Mouse (Mus musculus) liver, adult 2 months (tissue): ENCODE measurements around the gene Sacs. TPM values are rescaled to one million over a fixed set of nuclear protein-coding genes. Genes with fewer than 3 reads are reported as not detected.
A peak's percentile ranks its signal among the peaks of the same experiment; 100 is the strongest.

ENCODE experiments used
- DNase-seq: peaks from one replicate; pipeline ENCODE4 v3.0.0-alpha.2; 2011; ENCODE audit warnings: low read depth, low spot score; ENCODE audit errors: extremely low read depth
- H3K27ac ChIP-seq: fragments of 200-500 bp; replicated peaks from 2 replicates; pipeline ENCODE4 v1.5.1; 2012; ENCODE audit warnings: low read depth, mild to moderate bottlenecking, control low read depth, inconsistent platforms, low read length; ENCODE audit not compliant: insufficient read depth
- H3K27me3 ChIP-seq: fragments of 200-500 bp; 2 replicates; pipeline ENCODE4 v1.6.1; 2012; ENCODE audit warnings: mild to moderate bottlenecking, moderate library complexity, low read length, inconsistent platforms; ENCODE audit not compliant: control insufficient read depth, insufficient read depth
- H3K36me3 ChIP-seq: fragments of 200-500 bp; 2 replicates; pipeline ENCODE4 v1.6.1; 2012; ENCODE audit warnings: low read length, inconsistent platforms; ENCODE audit not compliant: control insufficient read depth, insufficient read depth
- H3K4me1 ChIP-seq: fragments of 200-500 bp; 2 replicates; pipeline ENCODE4 v1.6.1; 2011; ENCODE audit warnings: low read length; ENCODE audit not compliant: control insufficient read depth, insufficient read depth
- H3K4me3 ChIP-seq: fragments of 200-500 bp; 2 replicates; pipeline ENCODE4 v1.5.1; 2011; ENCODE audit warnings: low read depth, mild to moderate bottlenecking, control low read depth, low read length, moderate library complexity; ENCODE audit not compliant: insufficient read depth
- H3K79me2 ChIP-seq: fragments of 200-500 bp; 2 replicates; pipeline ENCODE4 v1.6.1; 2012; ENCODE audit warnings: inconsistent platforms, mild to moderate bottlenecking, low read length, moderate library complexity; ENCODE audit not compliant: control insufficient read depth, insufficient read depth
- H3K9ac ChIP-seq: fragments of 200-500 bp; 2 replicates; pipeline ENCODE4 v1.6.1; 2012; ENCODE audit warnings: low read depth, mild to moderate bottlenecking, control low read depth, inconsistent platforms, low read length
- CTCF ChIP-seq: fragments of 200-500 bp; IDR thresholded peaks from 2 replicates; pipeline ENCODE4 v1.5.1; 2011; ENCODE audit warnings: low read depth, low read length, control low read depth
- POLR2A ChIP-seq: fragments of 200-500 bp; IDR thresholded peaks from 2 replicates; pipeline ENCODE4 v1.6.1; 2011; ENCODE audit warnings: low read length, control low read depth; ENCODE audit not compliant: insufficient read depth; ENCODE audit errors: extremely low read depth
- WGBS: fragments of 180-500 bp; shearing (Covaris S2); methylation state at CpG from one replicate; pipeline ENCODE4 v1.1.7; 2018; 5-methylcytosine and 5-hydroxymethylcytosine counted together
- polyA plus RNA-seq: library from polyadenylated mRNA; depleted of rRNA; stranded (reverse); fragments of >200 nt; gene quantifications from 2 replicates; pipeline ENCODE4 v1.2.3, GENCODE M21; 2012; rRNA removed
- total RNA-seq: library from RNA; depleted of rRNA; stranded (reverse); fragments of >200 nt; gene quantifications from 2 replicates; pipeline ENCODE4 v1.2.3, GENCODE M21; 2014; rRNA removed

The Sacs gene
- total RNA-seq (1.8 and 2.1 TPM in 2 replicates), polyA plus RNA-seq (0.06 and 0.10 TPM in 2 replicates)

GRCm38 (mm10) chr14:61137994-61138726, at the start of gene Sacs:
Sacs (plus strand) TSS chr14:61138457.
- no peak within 1 kb of the TSS for H3K27ac ChIP-seq
- no peaks in the 10 kb centered on the region for H3K79me2 ChIP-seq
- H3K27me3 ChIP-seq = peaks cover 4% of the 10 kb centered on the region; the same call in 1 of the 2 replicates
- peak within 1 kb of the TSS; percentile 10; the same call in 1 of the 2 replicates for H3K4me3 ChIP-seq
- no peak for DNase-seq
- H3K9ac ChIP-seq = 0 out of 2 replicates have a peak within 1 kb of the TSS, but pooled peaks have one; percentile 8
- H3K4me1 ChIP-seq = peaks cover 2% of the 10 kb centered on the region; the same call in 1 of the 2 replicates
- WGBS = 16% methylated on average over 23 of the region's 23 CpGs
- TF ChIP-seq CTCF = no peak
- no peak for TF ChIP-seq POLR2A
- H3K36me3 ChIP-seq = no peaks in the 10 kb centered on the region

GRCm38 (mm10) chr14:61090955-61091354, 47.3 kb upstream of the Sacs start:
- no peak for DNase-seq
- H3K27me3 ChIP-seq = no peaks in the 10 kb centered on the region
- no peak overlapping the region for H3K27ac ChIP-seq
- no peak overlapping the region for H3K9ac ChIP-seq
- H3K79me2 ChIP-seq = no peaks in the 10 kb centered on the region
- H3K36me3 ChIP-seq = no peaks in the 10 kb centered on the region
- no peak overlapping the region for H3K4me3 ChIP-seq
- H3K4me1 ChIP-seq = no peaks in the 10 kb centered on the region
- WGBS = 87% methylated on average over 5 of the region's 5 CpGs
- TF ChIP-seq POLR2A (no peak), CTCF (no peak)

DNA sequence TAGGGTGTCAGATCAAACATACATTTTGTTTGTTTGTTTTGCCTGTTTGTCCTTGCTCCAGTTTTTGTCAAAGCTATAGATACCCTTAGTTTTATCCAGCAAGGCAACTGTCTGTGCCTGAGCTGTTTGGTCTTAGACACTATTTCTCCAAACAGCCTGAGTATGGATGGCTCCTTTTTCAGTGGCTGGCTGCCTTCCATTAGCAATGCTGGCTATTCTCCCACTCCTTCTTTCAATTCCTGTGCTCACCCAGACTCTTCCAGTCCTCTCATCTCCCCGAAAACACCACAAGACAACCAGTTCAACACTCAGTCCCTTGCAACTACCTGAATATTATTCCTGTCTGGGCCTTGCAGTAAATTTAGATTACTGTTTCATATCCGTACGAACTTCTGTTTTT, 46.2 kb upstream of the Sacs start:
- Histone ChIP-seq H3K79me2 (no peaks in the 10 kb centered on the region), H3K4me3 (no peak overlapping the region), H3K36me3 (no peaks in the 10 kb centered on the region), H3K27me3 (no peaks in the 10 kb centered on the region), H3K27ac (no peak overlapping the region), H3K4me1 (no peaks in the 10 kb centered on the region), H3K9ac (no peak overlapping the region)
- WGBS = 86% methylated on average over 3 of the region's 3 CpGs
- DNase-seq = no peak
- no peak for TF ChIP-seq POLR2A
- TF ChIP-seq CTCF = no peak

DNA sequence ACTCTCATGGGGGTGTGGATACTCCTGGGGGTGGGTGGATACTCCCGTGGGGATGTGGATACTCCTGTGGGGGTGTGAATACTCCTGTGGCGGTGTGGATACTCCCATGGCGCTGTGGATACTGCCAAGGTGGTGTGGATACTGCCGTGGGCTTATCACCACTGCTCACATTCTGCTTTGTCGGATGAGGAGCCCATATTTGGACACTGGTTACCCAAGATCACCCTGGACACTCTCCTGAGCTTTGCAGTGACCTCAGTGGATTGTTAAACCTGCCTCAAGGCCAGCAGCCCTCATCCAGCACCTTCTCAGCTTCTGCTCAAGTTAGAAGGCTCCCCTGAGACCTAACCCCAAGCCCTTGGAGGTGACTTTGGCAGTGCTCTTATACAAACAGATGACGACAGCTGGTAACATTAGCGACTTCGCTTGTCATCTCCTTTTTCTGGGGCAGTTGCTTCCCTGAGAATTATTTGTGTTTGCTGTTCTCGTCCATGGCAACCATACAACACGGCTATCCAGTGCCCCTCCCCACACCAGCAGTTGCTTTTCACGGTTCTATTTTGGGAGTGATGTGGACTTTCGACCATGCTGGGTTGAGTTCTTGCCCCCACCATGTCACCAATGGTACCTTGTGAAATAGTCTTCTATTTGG, 40.2 kb upstream of the Sacs start:
- TF ChIP-seq CTCF (no peak), POLR2A (no peak)
- no peaks in the 10 kb centered on the region for H3K27me3 ChIP-seq
- 28% methylated on average over 12 of the region's 12 CpGs for WGBS
- no peak overlapping the region for H3K9ac ChIP-seq
- no peaks in the 10 kb centered on the region for H3K36me3 ChIP-seq
- no peaks in the 10 kb centered on the region for H3K79me2 ChIP-seq
- DNase-seq = peak; percentile 77
- H3K4me3 ChIP-seq = no peak overlapping the region
- H3K4me1 ChIP-seq = no peaks in the 10 kb centered on the region; the same call in 1 of the 2 replicates
- H3K27ac ChIP-seq = peak overlapping the region; percentile 39

- no peak overlapping the region for H3K4me3 ChIP-seq
- WGBS = 88% methylated on average over 6 of the region's 6 CpGs
- H3K79me2 ChIP-seq = no peaks in the 10 kb centered on the region
- no peak for DNase-seq
- no peaks in the 10 kb centered on the region; the same call in 1 of the 2 replicates for H3K4me1 ChIP-seq
- H3K9ac ChIP-seq = no peak overlapping the region
- H3K36me3 ChIP-seq = no peaks in the 10 kb centered on the region
- TF ChIP-seq POLR2A = no peak
- TF ChIP-seq CTCF = no peak
- no peak overlapping the region for H3K27ac ChIP-seq
- H3K27me3 ChIP-seq = no peaks in the 10 kb centered on the region
Measured at GRCm38 (mm10) chr14:61100736-61101135, 37.5 kb upstream of the Sacs start.

DNA sequence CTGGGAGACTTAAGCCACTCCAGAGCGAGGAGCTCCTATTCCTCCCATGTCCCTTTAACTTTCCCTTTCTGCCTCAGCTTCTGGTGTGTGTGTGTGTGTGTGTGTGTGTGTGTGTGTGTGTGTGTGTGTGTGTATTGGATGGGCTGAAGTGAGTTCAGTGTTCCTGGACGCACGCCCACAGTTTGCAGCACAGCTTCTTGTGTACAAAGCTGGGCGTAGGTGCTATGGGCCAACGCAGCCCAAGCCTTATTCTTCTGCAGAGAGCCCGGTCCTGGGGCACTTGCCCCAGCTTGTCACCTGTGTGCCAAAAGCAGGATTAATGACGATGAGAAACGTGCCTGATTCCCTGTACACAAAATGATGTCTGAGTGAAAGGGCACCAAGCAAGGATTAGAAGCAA, 31.9 kb upstream of the Sacs start:
- no peaks in the 10 kb centered on the region for H3K4me1 ChIP-seq
- TF ChIP-seq CTCF (no peak), POLR2A (no peak)
- no peak overlapping the region for H3K4me3 ChIP-seq
- no peaks in the 10 kb centered on the region for H3K27me3 ChIP-seq
- peak; percentile 67 for DNase-seq
- WGBS = 22% methylated on average over 8 of the region's 8 CpGs
- no peak overlapping the region for H3K9ac ChIP-seq
- H3K79me2 ChIP-seq = no peaks in the 10 kb centered on the region
- no peak overlapping the region for H3K27ac ChIP-seq
- no peaks in the 10 kb centered on the region for H3K36me3 ChIP-seq
